Mouse (Mus musculus) midbrain, embryonic 15.5 days (tissue): ENCODE results near the gene Gm49450. TPM values are rescaled to one million over a fixed set of nuclear protein-coding genes. Genes with fewer than 3 reads are reported as not detected.
"Not testable (repeated sequence)": the region's sequence is repeated elsewhere in the genome, so short reads cannot be mapped to it uniquely, and the experiment has no call there.

ENCODE experiments used
- ATAC-seq: fragments of 200-750 bp; cut with Nextera tagmentation; replicated peaks from 2 replicates; pipeline ENCODE4 v1.8.0; 2017; ENCODE audit warnings: moderate TSS enrichment
- H3K27ac ChIP-seq: fragments of 300-500 bp; sonication (generic); 2 replicates; pipeline ENCODE4 v1.5.1; 2015; ENCODE audit warnings: mild to moderate bottlenecking, inconsistent platforms
- H3K27me3 ChIP-seq: fragments of 300-500 bp; sonication (generic); replicated peaks from 2 replicates; pipeline ENCODE4 v1.6.1; 2015; ENCODE audit warnings: inconsistent platforms
- H3K36me3 ChIP-seq: fragments of 300-500 bp; sonication (generic); replicated peaks from 2 replicates; pipeline ENCODE4 v1.6.1; 2015; ENCODE audit warnings: inconsistent platforms
- H3K4me1 ChIP-seq: fragments of 300-500 bp; sonication (generic); 2 replicates; pipeline ENCODE4 v1.6.1; 2015; ENCODE audit warnings: inconsistent platforms
- H3K4me2 ChIP-seq: fragments of 300-500 bp; sonication (generic); 2 replicates; pipeline ENCODE4 v1.6.1; 2015; ENCODE audit warnings: inconsistent platforms, mild to moderate bottlenecking, moderate library complexity
- H3K4me3 ChIP-seq: fragments of 300-500 bp; sonication (generic); 2 replicates; pipeline ENCODE4 v1.5.1; 2015; ENCODE audit warnings: mild to moderate bottlenecking, inconsistent platforms
- H3K9ac ChIP-seq: fragments of 300-500 bp; sonication (generic); 2 replicates; pipeline ENCODE4 v1.6.1; 2015; ENCODE audit warnings: mild to moderate bottlenecking, inconsistent platforms
- H3K9me3 ChIP-seq: fragments of 300-500 bp; sonication (generic); 2 replicates; pipeline ENCODE4 v1.6.1; 2016; ENCODE audit warnings: inconsistent platforms
- WGBS: fragments of 180-500 bp; shearing (Covaris S2); methylation state at CpG from one replicate; pipeline ENCODE4 v1.1.7; 2015; ENCODE audit warnings: mixed read lengths; 5-methylcytosine and 5-hydroxymethylcytosine counted together
- polyA plus RNA-seq: library from polyadenylated mRNA; unstranded; fragments of >200 nt; fragmentation: Nextera tagmentation; extraction: Ambion mirVana; gene quantifications from 2 replicates; pipeline ENCODE4 v1.2.1, GENCODE M21; 2015

Gm49450 gene
- polyA plus RNA-seq, 1 experiment from 2014 or later: not detected

GRCm38 (mm10) chr15:98927566-98927965, 25.8 kb downstream of the Gm49450 start:
- ATAC-seq: no peak
- H3K27me3 ChIP-seq: no peaks in the 10 kb centered on the region
- 85% methylated on average over 5 of the region's 5 CpGs for WGBS
- peaks cover 5% of the 10 kb centered on the region; the same call in 1 of the 2 replicates for H3K36me3 ChIP-seq
- no peak overlapping the region for H3K4me2 ChIP-seq
- H3K4me3 ChIP-seq: no peak overlapping the region
- H3K4me1 ChIP-seq: peaks cover 15% of the 10 kb centered on the region
- H3K9ac ChIP-seq: no peak overlapping the region
- H3K9me3 ChIP-seq: no peaks in the 10 kb centered on the region
- no peak overlapping the region for H3K27ac ChIP-seq

GRCm38 (mm10) chr15:98924682-98925081, 28.7 kb downstream of the Gm49450 start:
- Histone ChIP-seq H3K9ac (no peak overlapping the region), H3K9me3 (no peaks in the 10 kb centered on the region), H3K4me3 (no peak overlapping the region), H3K36me3 (no peaks in the 10 kb centered on the region), H3K27ac (no peak overlapping the region), H3K4me1 (peaks cover 9% of the 10 kb centered on the region), H3K4me2 (no peak overlapping the region), H3K27me3 (no peaks in the 10 kb centered on the region)
- WGBS: 84% methylated on average over 3 of the region's 3 CpGs
- ATAC-seq: no peak

GRCm38 (mm10) chr15:98923031-98923537, 30.3 kb downstream of the Gm49450 start:
- 94% methylated on average over 2 of the region's 2 CpGs for WGBS
- Histone ChIP-seq H3K27me3 (no peaks in the 10 kb centered on the region), H3K4me2 (no peak overlapping the region), H3K27ac (no peak overlapping the region), H3K4me1 (0 out of 2 replicates have a peak, but pooled peaks cover 9% of the 10 kb centered on the region), H3K9ac (no peak overlapping the region), H3K9me3 (no peaks in the 10 kb centered on the region), H3K4me3 (no peak overlapping the region), H3K36me3 (no peaks in the 10 kb centered on the region)
- ATAC-seq: no peak

GRCm38 (mm10) chr15:98922581-98922980, 30.8 kb downstream of the Gm49450 start:
- no peaks in the 10 kb centered on the region for H3K9me3 ChIP-seq
- 0 out of 2 replicates have a peak, but pooled peaks cover 9% of the 10 kb centered on the region for H3K4me1 ChIP-seq
- no peaks in the 10 kb centered on the region for H3K36me3 ChIP-seq
- H3K27me3 ChIP-seq: no peaks in the 10 kb centered on the region
- 60% methylated on average over 3 of the region's 3 CpGs for WGBS
- no peak overlapping the region for H3K4me3 ChIP-seq
- no peak for ATAC-seq
- no peak overlapping the region for H3K4me2 ChIP-seq
- no peak overlapping the region for H3K9ac ChIP-seq
- H3K27ac ChIP-seq: no peak overlapping the region

DNA sequence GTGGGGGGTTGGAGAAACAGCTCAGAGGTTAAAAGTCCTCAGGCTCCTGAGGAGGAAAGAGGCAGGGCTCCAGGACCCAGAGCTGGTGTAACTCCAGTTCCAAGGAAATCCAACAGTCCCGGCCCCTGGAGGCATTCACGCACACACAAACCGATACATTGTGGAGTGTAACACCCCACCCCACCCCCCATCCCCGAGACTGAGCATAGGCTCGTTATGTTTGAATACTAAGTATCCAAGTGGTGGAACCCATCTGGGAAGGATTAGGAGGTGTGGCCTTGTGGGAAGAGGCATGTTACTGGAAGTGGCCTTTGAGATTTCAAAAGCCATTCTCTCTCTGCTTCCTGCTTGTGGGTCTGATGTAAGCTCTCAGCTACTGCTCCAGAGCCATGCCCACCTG, 31.8 kb downstream of the Gm49450 start:
- ATAC-seq: no peak
- 78% methylated on average over 5 of the region's 5 CpGs for WGBS
- no peaks in the 10 kb centered on the region for H3K9me3 ChIP-seq

DNA sequence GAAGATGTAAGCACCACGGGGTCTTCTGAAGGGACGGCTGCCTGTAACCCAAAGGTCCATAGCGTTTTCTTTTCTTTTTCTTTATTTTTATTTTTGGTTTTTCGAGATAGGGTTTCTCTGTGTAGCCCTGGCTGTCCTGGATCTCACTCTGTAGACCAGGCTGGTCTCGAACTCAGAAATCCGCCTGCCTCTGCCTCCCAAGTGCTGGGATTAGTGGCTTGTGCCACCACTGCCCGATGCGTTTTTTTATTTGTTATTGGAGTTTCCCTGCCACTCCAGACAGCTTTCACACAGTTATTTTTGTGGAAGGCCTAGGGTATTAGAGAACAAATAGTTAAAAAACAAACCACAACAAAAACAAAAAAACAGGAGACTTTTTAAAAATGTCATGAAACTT, 34.9 kb downstream of the Gm49450 start:
- Histone ChIP-seq H3K4me3 (peak overlapping the region; percentile 95), H3K4me2 (peak overlapping the region; percentile 82), H3K9ac (peak overlapping the region; percentile 27), H3K27ac (peak overlapping the region; percentile 96), H3K4me1 (peaks cover 31% of the 10 kb centered on the region)
- ATAC-seq, H3K27me3 ChIP-seq, H3K9me3 ChIP-seq, H3K36me3 ChIP-seq: not testable (repeated sequence)
- WGBS: 24% methylated on average over 8 of the region's 8 CpGs

More for the DNA sequence above, 31.8 kb downstream of the Gm49450 start:
- Histone ChIP-seq H3K4me3 (no peak overlapping the region), H3K27me3 (no peaks in the 10 kb centered on the region), H3K4me2 (no peak overlapping the region), H3K9ac (no peak overlapping the region), H3K36me3 (no peaks in the 10 kb centered on the region), H3K27ac (no peak overlapping the region), H3K4me1 (peaks cover 13% of the 10 kb centered on the region)

DNA sequence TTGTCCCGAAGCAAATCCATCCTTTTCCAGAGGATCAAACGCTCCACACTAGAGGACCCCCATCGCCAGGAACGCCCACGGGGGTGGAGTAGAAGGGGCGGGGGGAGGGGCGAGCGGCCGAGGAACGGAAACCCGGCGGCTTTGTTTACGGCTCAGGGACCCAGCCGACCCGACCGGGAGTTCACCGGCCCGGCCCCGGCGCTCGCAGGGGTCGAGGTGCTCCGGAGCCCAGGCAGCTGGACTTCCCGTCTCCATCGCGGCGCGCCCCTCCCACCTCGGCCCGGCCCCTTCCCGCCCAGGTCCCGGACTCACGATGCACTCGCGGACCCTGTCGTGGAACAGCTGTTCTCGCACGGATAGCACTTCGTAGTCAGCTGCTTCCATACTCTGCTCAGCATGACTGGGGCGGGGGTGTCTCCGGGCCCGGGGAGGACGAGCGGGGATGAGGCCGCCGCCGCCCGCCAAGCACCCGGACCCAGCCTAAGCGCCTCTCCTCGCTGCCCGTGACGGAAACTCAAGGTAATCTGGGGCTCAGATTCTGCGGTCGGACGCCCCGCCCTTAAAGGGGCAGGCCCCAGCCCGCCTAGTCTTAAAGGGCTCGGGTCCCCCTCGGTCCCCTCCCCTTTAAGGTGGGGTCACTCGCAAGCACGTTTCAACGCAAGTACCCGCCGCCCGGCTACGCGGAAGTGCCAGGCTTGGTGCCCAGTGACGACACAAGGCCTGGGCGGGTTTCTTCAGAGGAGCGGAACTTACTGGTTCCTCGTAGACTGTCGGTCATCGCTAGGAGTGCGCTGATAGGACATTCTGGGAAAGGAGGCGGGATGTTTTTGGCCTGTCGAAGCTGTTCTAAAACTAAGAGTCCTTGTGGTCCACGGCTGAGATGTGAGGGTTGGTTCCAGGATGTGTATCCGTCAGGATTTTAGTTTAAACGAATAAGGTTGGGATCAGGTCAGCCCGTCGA, 35.5 kb downstream of the Gm49450 start, which contains the start of gene Lmbr1l:
Gene Lmbr1l (minus strand): TSS at position 694 of the 961 bp plus-strand sequence.
- WGBS: under 1% methylated on average over 72 of the region's 82 CpGs

GRCm38 (mm10) chr15:98917091-98917490, 36.3 kb downstream of the Gm49450 start:
- Histone ChIP-seq H3K36me3 (peaks cover 14% of the 10 kb centered on the region; the same call in 1 of the 2 replicates), H3K9ac (peak overlapping the region; percentile 89), H3K9me3 (no peaks in the 10 kb centered on the region), H3K4me1 (peaks cover 31% of the 10 kb centered on the region), H3K27ac (peak overlapping the region; percentile 96), H3K27me3 (no peaks in the 10 kb centered on the region), H3K4me3 (peak overlapping the region; percentile 95), H3K4me2 (peak overlapping the region; percentile 82)
- 0% methylated on average over 14 of the region's 14 CpGs for WGBS
- ATAC-seq: no peak

More for the DNA sequence above, 35.5 kb downstream of the Gm49450 start, which contains the start of gene Lmbr1l:
- H3K27me3 ChIP-seq: no peaks in the 10 kb centered on the region
- H3K36me3 ChIP-seq: peaks cover 12% of the 10 kb centered on the region; the same call in 1 of the 2 replicates
- H3K27ac ChIP-seq: peak within 1 kb of the TSS; percentile 96
- H3K9me3 ChIP-seq: no peaks in the 10 kb centered on the region
- ATAC-seq: peak; percentile 99
- peak within 1 kb of the TSS; percentile 82 for H3K4me2 ChIP-seq
- H3K9ac ChIP-seq: peak within 1 kb of the TSS; percentile 89
- peaks cover 31% of the 10 kb centered on the region for H3K4me1 ChIP-seq
- peak within 1 kb of the TSS; percentile 95 for H3K4me3 ChIP-seq

DNA sequence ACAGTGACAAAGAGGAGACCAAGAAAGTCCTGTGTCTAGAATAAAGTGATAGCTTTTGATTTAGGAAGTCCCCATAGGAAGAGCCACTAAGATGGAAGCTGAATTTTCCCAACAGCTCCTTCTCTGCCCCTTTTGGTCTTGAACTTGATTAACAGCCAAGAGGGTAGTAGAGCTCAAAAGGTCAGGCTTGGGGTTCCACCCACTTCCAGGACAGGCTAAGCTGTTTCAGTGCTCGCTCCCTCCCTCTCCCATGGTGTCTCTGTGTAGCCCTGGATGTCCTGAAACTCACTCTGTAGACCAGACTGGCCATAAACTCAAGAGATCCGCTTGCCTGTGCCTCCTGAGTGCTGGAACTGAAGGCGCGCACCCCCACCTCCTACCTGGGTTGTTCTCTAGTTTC, 37.3 kb downstream of the Gm49450 start:
- Histone ChIP-seq H3K9me3 (no peaks in the 10 kb centered on the region), H3K4me1 (peaks cover 31% of the 10 kb centered on the region), H3K27me3 (no peaks in the 10 kb centered on the region), H3K27ac (no peak overlapping the region), H3K9ac (peak overlapping the region; percentile 89), H3K4me3 (peak overlapping the region; percentile 95), H3K36me3 (peaks cover 25% of the 10 kb centered on the region; the same call in 1 of the 2 replicates), H3K4me2 (peak overlapping the region; percentile 82)
- no peak for ATAC-seq
- 87% methylated on average over 4 of the region's 4 CpGs for WGBS

- no peak for ATAC-seq
- 94% methylated on average over 6 of the region's 6 CpGs for WGBS
- H3K4me1 ChIP-seq: peaks cover 31% of the 10 kb centered on the region
- H3K27me3 ChIP-seq: no peaks in the 10 kb centered on the region
- no peak overlapping the region for H3K27ac ChIP-seq
- no peaks in the 10 kb centered on the region for H3K9me3 ChIP-seq
- H3K36me3 ChIP-seq: peaks cover 34% of the 10 kb centered on the region; the same call in 1 of the 2 replicates
- H3K4me2 ChIP-seq: no peak overlapping the region
- no peak overlapping the region for H3K9ac ChIP-seq
- no peak overlapping the region for H3K4me3 ChIP-seq
Measured at GRCm38 (mm10) chr15:98914903-98915302, 38.4 kb downstream of the Gm49450 start.

GRCm38 (mm10) chr15:98904692-98905091, 48.7 kb downstream of the Gm49450 start:
- 30% methylated on average over 10 of the region's 10 CpGs for WGBS
- H3K27me3 ChIP-seq: no peaks in the 10 kb centered on the region
- H3K4me3 ChIP-seq: no peak overlapping the region
- no peak for ATAC-seq
- no peaks in the 10 kb centered on the region for H3K4me1 ChIP-seq
- H3K9me3 ChIP-seq: no peaks in the 10 kb centered on the region
- no peak overlapping the region for H3K27ac ChIP-seq
- peaks cover 38% of the 10 kb centered on the region for H3K36me3 ChIP-seq
- H3K9ac ChIP-seq: no peak overlapping the region
- H3K4me2 ChIP-seq: no peak overlapping the region

- WGBS: 89% methylated on average over 2 of the region's 2 CpGs
- Histone ChIP-seq H3K9ac (no peak overlapping the region), H3K36me3 (peaks cover 23% of the 10 kb centered on the region; the same call in 1 of the 2 replicates), H3K27ac (no peak overlapping the region), H3K4me2 (no peak overlapping the region), H3K9me3 (no peaks in the 10 kb centered on the region), H3K4me3 (no peak overlapping the region), H3K27me3 (peaks cover 14% of the 10 kb centered on the region), H3K4me1 (peaks cover 5% of the 10 kb centered on the region)
- ATAC-seq: no peak
Measured at GRCm38 (mm10) chr15:98902600-98902999, 50.8 kb downstream of the Gm49450 start.
